ENCODE assay signal across 8 mouse cellular contexts in genomic region chr12:102757689-102758402, GRCm38 (mm10). TPM values are rescaled to one million over a fixed set of nuclear protein-coding genes. Genes with fewer than 3 reads are reported as not detected.
DNase-seq lines count a peak whose midpoint lies in the region; ATAC-seq lines count a peak whose summit lies in the region.

TSS of gene Gm28051 (minus strand) at chr12:102757765.
TSS of gene Gon7 (minus strand) at chr12:102757803.
TSS of gene Ubr7 (plus strand) at chr12:102757967.

- under 1% methylated on average over 73 of the region's 73 CpGs for WGBS in forebrain, embryonic 14.5 days
- WGBS in neural tube, embryonic 15.5 days: under 1% methylated on average over 72 of the region's 73 CpGs

- H3K9me3 ChIP-seq in forebrain, embryonic 14.5 days (replicated peaks; ENCODE audit: control insufficient read depth, low read length): no peaks in the 10 kb centered on the region
- no peaks in the 10 kb centered on the region for H3K9me3 ChIP-seq in neural tube, embryonic 15.5 days (replicated peaks)

- peak within 1 kb of the TSS; percentile 91 for H3K4me2 ChIP-seq in forebrain, embryonic 14.5 days (ENCODE audit: low read length)
- peak within 1 kb of the TSS; percentile 85 for H3K4me2 ChIP-seq in neural tube, embryonic 15.5 days

- no peaks in the 10 kb centered on the region for H3K27me3 ChIP-seq in forebrain, embryonic 14.5 days (replicated peaks; ENCODE audit: control insufficient read depth, insufficient read depth, low read length)
- no peaks in the 10 kb centered on the region for H3K27me3 ChIP-seq in neural tube, embryonic 15.5 days (replicated peaks)

- ATAC-seq in forebrain, embryonic 14.5 days: peak; percentile 98
- ATAC-seq in neural tube, embryonic 15.5 days (ENCODE audit: low FRiP score): peak; percentile 97

- intact Hi-C loops in heart, postnatal 14 days (cut with DNase I): loop anchor here (5.0 kb wide), 1 partner anchor 119 kb away; the partner anchor contains the start of gene Btbd7

- peak; percentile 97 for DNase-seq in ES-CJ7 (ENCODE audit: low read depth, low spot score)
- DNase-seq in cerebellum, adult 11 months: peak; percentile 96
- peak; percentile 99 for DNase-seq in forebrain, embryonic 14.5 days (ENCODE audit: low spot score)
- peak; percentile 95 to 97 for DNase-seq in heart, postnatal 14 days
- DNase-seq in layer of hippocampus, adult 11-12 months (ENCODE audit: low spot score): peak; percentile 96
- peak; percentile 97 to 98 for DNase-seq in lung, adult 18-20 months
- DNase-seq in testis, postnatal 14 days (ENCODE audit: low spot score): peak; percentile 97

- H3K27ac ChIP-seq in forebrain, embryonic 14.5 days (ENCODE audit: low read depth, low read length): peak within 1 kb of the TSS; percentile 78
- peak within 1 kb of the TSS; percentile 90 for H3K27ac ChIP-seq in neural tube, embryonic 15.5 days (replicated peaks)

- peaks cover 9% of the 10 kb centered on the region for H3K4me1 ChIP-seq in forebrain, embryonic 14.5 days (ENCODE audit: control insufficient read depth, insufficient read depth, low read length)
- peaks cover 28% of the 10 kb centered on the region for H3K4me1 ChIP-seq in neural tube, embryonic 15.5 days

- H3K9ac ChIP-seq in forebrain, embryonic 14.5 days (ENCODE audit: low read length): peak within 1 kb of the TSS; percentile 84
- peak within 1 kb of the TSS; percentile 69 for H3K9ac ChIP-seq in neural tube, embryonic 15.5 days (replicated peaks)

- peak within 1 kb of the TSS; percentile 80 for H3K4me3 ChIP-seq in forebrain, embryonic 14.5 days (ENCODE audit: low read depth, low read length)
- H3K4me3 ChIP-seq in neural tube, embryonic 15.5 days (replicated peaks): peak within 1 kb of the TSS; percentile 93

- H3K36me3 ChIP-seq in forebrain, embryonic 14.5 days (ENCODE audit: control insufficient read depth, insufficient read depth, low read length): peaks cover 11% of the 10 kb centered on the region
- H3K36me3 ChIP-seq in neural tube, embryonic 15.5 days: no peaks in the 10 kb centered on the region

RNA-seq across cellular contexts. Expression of gene Gm28051, which starts in this region (rescaled TPM):
- not detected in 2 replicates for polyA plus RNA-seq in forebrain, embryonic 14.5 days (2014; fragmentation: Nextera tagmentation; extraction: Ambion mirVana)
- not detected for total RNA-seq in heart, postnatal 14 days (2021)
- polyA plus RNA-seq in neural tube, embryonic 15.5 days (2015; fragmentation: Nextera tagmentation; extraction: Ambion mirVana): not detected in 2 replicates

RNA-seq across cellular contexts. Expression of gene Gon7, which starts in this region (rescaled TPM):
- 30.6 and 36.6 TPM in 2 replicates for polyA plus RNA-seq in forebrain, embryonic 14.5 days (2014; fragmentation: Nextera tagmentation; extraction: Ambion mirVana)
- 10 to 100 TPM in 1 of 2 experiments, 1 to 10 TPM in 1; 9.3 to 10.6 TPM for total RNA-seq in heart, postnatal 14 days (2021)
- 47.4 and 47.9 TPM in 2 replicates for polyA plus RNA-seq in neural tube, embryonic 15.5 days (2015; fragmentation: Nextera tagmentation; extraction: Ambion mirVana)

RNA-seq across cellular contexts. Expression of gene Ubr7, which starts in this region (rescaled TPM):
- polyA plus RNA-seq in forebrain, embryonic 14.5 days (2014; fragmentation: Nextera tagmentation; extraction: Ambion mirVana): 53.0 and 58.2 TPM in 2 replicates
- 10 to 100 TPM; 26.4 to 30.0 TPM for total RNA-seq in heart, postnatal 14 days (2021)
- polyA plus RNA-seq in neural tube, embryonic 15.5 days (2015; fragmentation: Nextera tagmentation; extraction: Ambion mirVana): 35.3 and 36.5 TPM in 2 replicates

Comparison
In these comparisons a context has a peak if more than half of its experiments do, and no peak if none do; other contexts are left out.
1. Peak in every context shown above with its lines: DNase-seq, ATAC-seq, H3K4me3 ChIP-seq and H3K27ac ChIP-seq.